Mouse (Mus musculus) ES-Bruce4 (cell line): ENCODE measurements around the gene Wdr75. TPM values are rescaled to one million over a fixed set of nuclear protein-coding genes. Genes with fewer than 3 reads are reported as not detected.

ENCODE experiments used
- H3K27ac ChIP-seq: 2 replicates; pipeline ENCODE4 v1.5.1; 2012; ENCODE audit warnings: low read length, inconsistent platforms; ENCODE audit not compliant: insufficient read depth
- H3K27me3 ChIP-seq: 2 replicates; pipeline ENCODE4 v1.6.1; 2012; ENCODE audit warnings: mild to moderate bottlenecking, low read length, inconsistent platforms; ENCODE audit not compliant: control insufficient read depth, poor library complexity, insufficient read depth, severe bottlenecking
- H3K36me3 ChIP-seq: 2 replicates; pipeline ENCODE4 v1.6.1; 2012; ENCODE audit warnings: inconsistent platforms, mild to moderate bottlenecking, low read length, moderate library complexity; ENCODE audit not compliant: control insufficient read depth, poor library complexity, insufficient read depth, severe bottlenecking
- H3K4me1 ChIP-seq: one replicate; pipeline ENCODE4 v1.8.1; 2011; ENCODE audit warnings: low read length; ENCODE audit not compliant: control insufficient read depth, insufficient read depth
- H3K4me3 ChIP-seq: 2 replicates; pipeline ENCODE4 v1.5.1; 2011; ENCODE audit warnings: low read depth, mild to moderate bottlenecking, low read length
- H3K9ac ChIP-seq: 2 replicates; pipeline ENCODE4 v1.6.1; 2012; ENCODE audit warnings: low read depth, mild to moderate bottlenecking, inconsistent platforms; ENCODE audit not compliant: poor library complexity, severe bottlenecking
- H3K9me3 ChIP-seq: replicated peaks from 2 replicates; pipeline ENCODE4 v1.6.1; 2012; ENCODE audit warnings: mild to moderate bottlenecking, low read length, inconsistent platforms; ENCODE audit not compliant: control insufficient read depth, poor library complexity, insufficient read depth, severe bottlenecking
- CTCF ChIP-seq: IDR thresholded peaks from one replicate; pipeline ENCODE4 v1.8.1; 2011; ENCODE audit warnings: low read depth, low read length
- EP300 ChIP-seq: IDR thresholded peaks from 2 replicates; pipeline ENCODE4 v1.6.1; 2011; ENCODE audit warnings: low read depth, low read length; ENCODE audit not compliant: insufficient read depth
- POLR2A ChIP-seq: IDR thresholded peaks from one replicate; pipeline ENCODE4 v1.8.1; 2011; ENCODE audit warnings: low read length; ENCODE audit not compliant: insufficient read depth
- polyA plus RNA-seq: library from polyadenylated mRNA; stranded (reverse); fragments of >200 nt; gene quantifications from 2 replicates; pipeline ENCODE4 v1.2.4, GENCODE M21; 2011; ENCODE audit warnings: low read depth; ENCODE audit not compliant: missing spikeins, insufficient read depth, insufficient read length

Gene Wdr75
- polyA plus RNA-seq, 1 experiment: 181 TPM

GRCm38 (mm10) chr1:45865316-45865715 is 70.3 kb downstream of the Wdr75 start:
- H3K27ac ChIP-seq: no peak overlapping the region
- no peaks in the 10 kb centered on the region for H3K9me3 ChIP-seq
- H3K4me1 ChIP-seq: no peaks in the 10 kb centered on the region
- H3K9ac ChIP-seq: no peak overlapping the region
- H3K36me3 ChIP-seq: no peaks in the 10 kb centered on the region
- no peak overlapping the region for H3K4me3 ChIP-seq
- no peak for TF ChIP-seq CTCF
- TF ChIP-seq POLR2A: no peak
- no peak for TF ChIP-seq EP300
- H3K27me3 ChIP-seq: no peaks in the 10 kb centered on the region

GRCm38 (mm10) chr1:45865727-45866126 is 70.8 kb downstream of the Wdr75 start:
- H3K27me3 ChIP-seq: no peaks in the 10 kb centered on the region

GRCm38 (mm10) chr1:45866288-45867018 is 71.5 kb downstream of the Wdr75 start:
- Histone ChIP-seq H3K27ac (no peak overlapping the region), H3K9ac (no peak overlapping the region), H3K4me3 (no peak overlapping the region), H3K27me3 (no peaks in the 10 kb centered on the region), H3K9me3 (no peaks in the 10 kb centered on the region), H3K36me3 (no peaks in the 10 kb centered on the region), H3K4me1 (no peaks in the 10 kb centered on the region)
- no peak for TF ChIP-seq EP300
- no peak for TF ChIP-seq CTCF
- TF ChIP-seq POLR2A: no peak

More at GRCm38 (mm10) chr1:45865727-45866126, 70.8 kb downstream of the Wdr75 start:
- Histone ChIP-seq H3K9me3 (no peaks in the 10 kb centered on the region), H3K36me3 (no peaks in the 10 kb centered on the region), H3K4me3 (no peak overlapping the region), H3K9ac (no peak overlapping the region), H3K4me1 (no peaks in the 10 kb centered on the region), H3K27ac (no peak overlapping the region)
- TF ChIP-seq CTCF (no peak), POLR2A (no peak), EP300 (no peak)

GRCm38 (mm10) chr1:45868050-45868449 is 73.1 kb downstream of the Wdr75 start:
- no peak overlapping the region for H3K4me3 ChIP-seq
- TF ChIP-seq EP300 (no peak), CTCF (no peak), POLR2A (no peak)
- no peaks in the 10 kb centered on the region for H3K27me3 ChIP-seq
- no peak overlapping the region for H3K27ac ChIP-seq
- no peaks in the 10 kb centered on the region for H3K9me3 ChIP-seq
- H3K36me3 ChIP-seq: no peaks in the 10 kb centered on the region
- no peaks in the 10 kb centered on the region for H3K4me1 ChIP-seq
- H3K9ac ChIP-seq: no peak overlapping the region

- Histone ChIP-seq H3K4me3 (no peak overlapping the region), H3K4me1 (no peaks in the 10 kb centered on the region), H3K27ac (no peak overlapping the region), H3K9ac (no peak overlapping the region), H3K36me3 (no peaks in the 10 kb centered on the region), H3K9me3 (no peaks in the 10 kb centered on the region), H3K27me3 (no peaks in the 10 kb centered on the region)
- TF ChIP-seq EP300: no peak
- no peak for TF ChIP-seq POLR2A
- TF ChIP-seq CTCF: no peak
Observed at GRCm38 (mm10) chr1:45868479-45869137, 73.6 kb downstream of the Wdr75 start.

Other genes with a start within 250 kb of the Wdr75 start
- gene Gm5269, start 95.1 kb downstream of the Wdr75 start, polyA plus RNA-seq: 146 and 181 TPM in 2 replicates
- 50.4 and 52.6 TPM in 2 replicates for gene Slc40a1, start 131.4 kb downstream of the Wdr75 start, polyA plus RNA-seq